ENCODE assay signal across 8 mouse cellular contexts in genomic region chr8:70600473-70601270, GRCm38 (mm10). TPM values are rescaled to one million over a fixed set of nuclear protein-coding genes. Genes with fewer than 3 reads are reported as not detected.
DNase-seq lines count a peak whose midpoint lies in the region; ATAC-seq and TF ChIP-seq lines count a peak whose summit lies in the region.

No protein-coding gene starts in this region.

- peak overlapping the region; percentile 32 for H3K9ac ChIP-seq in forebrain, embryonic 11.5 days (ENCODE audit: low read length)
- peak overlapping the region; percentile 26; the same call in 1 of the 2 replicates for H3K9ac ChIP-seq in liver, embryonic 15.5 days

- H3K27ac ChIP-seq in layer of hippocampus, adult 2 months, result peak overlapping the region; percentile 82
- peak overlapping the region; percentile 91 for H3K27ac ChIP-seq in forebrain, embryonic 11.5 days (ENCODE audit: low read depth, low read length)
- H3K27ac ChIP-seq in liver, embryonic 15.5 days (replicated peaks), result peak overlapping the region; percentile 42
- peak overlapping the region; percentile 49; the same call in 1 of the 2 replicates for H3K27ac ChIP-seq in olfactory bulb, adult 2 months (ENCODE audit: insufficient read depth, low read depth, low read length)

- TF ChIP-seq POLR2A in olfactory bulb, adult 2 months (IDR thresholded peaks at IDR 0.05; ENCODE audit: insufficient read depth, low read depth, low read length), result no peak

- peak; percentile 22; the same call in 1 of the 2 replicates for ATAC-seq in forebrain, embryonic 11.5 days (replicated peaks; ENCODE audit: low FRiP score)
- ATAC-seq in liver, embryonic 15.5 days (ENCODE audit: insufficient read depth), result no peak
- no peak for ATAC-seq in CD4-positive, CD25-positive, alpha-beta regulatory T cell, adult 4 months

- no peak for DNase-seq in layer of hippocampus, adult 2 months (ENCODE audit: low spot score in 2 of 2)
- no peak for DNase-seq in layer of hippocampus, adult 8-10 months (ENCODE audit: low spot score in 2 of 2)
- DNase-seq in forebrain, embryonic 11.5 days (ENCODE audit: low spot score), result no peak
- DNase-seq in induced T-regulatory cell, adult 2 months (ENCODE audit: low read depth), result peak; percentile 32
- DNase-seq in gastrocnemius, adult 18-20 months (ENCODE audit: low spot score), result no peak

- no peaks in the 10 kb centered on the region; the same call in 1 of the 2 replicates for H3K9me3 ChIP-seq in forebrain, embryonic 11.5 days (ENCODE audit: control insufficient read depth, low read length)
- no peaks in the 10 kb centered on the region for H3K9me3 ChIP-seq in liver, embryonic 15.5 days (replicated peaks)

- H3K27me3 ChIP-seq in forebrain, embryonic 11.5 days (ENCODE audit: control insufficient read depth, insufficient read depth, low read length), result no peaks in the 10 kb centered on the region; the same call in 1 of the 2 replicates
- H3K27me3 ChIP-seq in liver, embryonic 15.5 days, result no peaks in the 10 kb centered on the region

- no peaks in the 10 kb centered on the region; the same call in 1 of the 2 replicates for H3K36me3 ChIP-seq in forebrain, embryonic 11.5 days (ENCODE audit: control insufficient read depth, insufficient read depth, low read length)
- H3K36me3 ChIP-seq in liver, embryonic 15.5 days (replicated peaks), result peaks cover 35% of the 10 kb centered on the region

- H3K4me3 ChIP-seq in layer of hippocampus, adult 2 months, result peak overlapping the region; percentile 39
- H3K4me3 ChIP-seq in forebrain, embryonic 11.5 days (ENCODE audit: low read depth, low read length), result peak overlapping the region; percentile 18; the same call in 1 of the 2 replicates
- peak overlapping the region; percentile 24 for H3K4me3 ChIP-seq in liver, embryonic 15.5 days (replicated peaks)
- no peak overlapping the region for H3K4me3 ChIP-seq in olfactory bulb, adult 2 months (ENCODE audit: insufficient read depth, low read depth, low read length)

- H3K4me1 ChIP-seq in forebrain, embryonic 11.5 days (replicated peaks; ENCODE audit: control insufficient read depth, insufficient read depth, low read length), result peaks cover 33% of the 10 kb centered on the region
- H3K4me1 ChIP-seq in liver, embryonic 15.5 days (replicated peaks), result peaks cover 80% of the 10 kb centered on the region
- H3K4me1 ChIP-seq in olfactory bulb, adult 2 months (ENCODE audit: control insufficient read depth, insufficient read depth, low read length), result peaks cover 73% of the 10 kb centered on the region

- 14% methylated on average over 10 of the region's 10 CpGs for WGBS in forebrain, embryonic 11.5 days
- 32% methylated on average over 10 of the region's 10 CpGs for WGBS in liver, embryonic 15.5 days (ENCODE audit: insufficient replicate concordance)
- WGBS in olfactory bulb, adult 2 months, result 38% methylated on average over 10 of the region's 10 CpGs

- TF ChIP-seq CTCF in layer of hippocampus, adult 2 months (conservative IDR thresholded peaks at IDR 0.05), result no peak
- no peak for TF ChIP-seq CTCF in olfactory bulb, adult 2 months (IDR thresholded peaks at IDR 0.05; ENCODE audit: insufficient read depth, low read depth, low read length)

- H3K4me2 ChIP-seq in forebrain, embryonic 11.5 days (ENCODE audit: low read depth, low read length, severe bottlenecking), result peak overlapping the region; percentile 51
- peak overlapping the region; percentile 56 for H3K4me2 ChIP-seq in liver, embryonic 15.5 days

RNA-seq across cellular contexts. Expression of gene Isyna1, which starts 6.5 kb away (rescaled TPM):
- total RNA-seq in layer of hippocampus, adult 2 months (2021), result 10 to 100 TPM; 41.4 to 46.4 TPM
- total RNA-seq in layer of hippocampus, adult 8-10 months (2022), result 10 to 100 TPM; 42.8 to 55.9 (median 51.8) TPM
- 98.1 and 109 TPM in 2 replicates for polyA plus RNA-seq in forebrain, embryonic 11.5 days (2014; fragmentation: Nextera tagmentation; extraction: Ambion mirVana)
- polyA plus RNA-seq in liver, embryonic 15.5 days (2015; fragmentation: Nextera tagmentation; extraction: Ambion mirVana), result 43.2 and 44.7 TPM in 2 replicates
- not detected in 2 replicates for polyA plus RNA-seq in olfactory bulb, adult 2 months (2012; ENCODE audit: insufficient read depth, insufficient read length, low replicate concordance, missing spikeins)
- total RNA-seq in gastrocnemius, adult 18-20 months (2021), result 1 to 10 TPM; 2.6 to 3.2 TPM
- polyA plus RNA-seq in CD4-positive, CD25-positive, alpha-beta regulatory T cell, adult 4 months (2017; shearing (Covaris generic)), result 10 to 100 TPM; 26.0 to 58.7 TPM

RNA-seq across cellular contexts. Expression of gene Ssbp4, which starts 8.0 kb away (rescaled TPM):
- 100 to 1,000 TPM; 274 to 297 TPM for total RNA-seq in layer of hippocampus, adult 2 months (2021)
- total RNA-seq in layer of hippocampus, adult 8-10 months (2022), result 100 to 1,000 TPM; 196 to 262 (median 224) TPM
- polyA plus RNA-seq in forebrain, embryonic 11.5 days (2014; fragmentation: Nextera tagmentation; extraction: Ambion mirVana), result 113 and 127 TPM in 2 replicates
- 37.8 and 47.7 TPM in 2 replicates for polyA plus RNA-seq in liver, embryonic 15.5 days (2015; fragmentation: Nextera tagmentation; extraction: Ambion mirVana)
- not detected in 2 replicates for polyA plus RNA-seq in olfactory bulb, adult 2 months (2012; ENCODE audit: insufficient read depth, insufficient read length, low replicate concordance, missing spikeins)
- 10 to 100 TPM; 11.6 to 19.4 TPM for total RNA-seq in gastrocnemius, adult 18-20 months (2021)
- polyA plus RNA-seq in CD4-positive, CD25-positive, alpha-beta regulatory T cell, adult 4 months (2017; shearing (Covaris generic)), result 10 to 100 TPM in 1 of 2 experiments, 1 to 10 TPM in 1; 5.9 to 15.0 TPM

RNA-seq across cellular contexts. Expression of gene Lrrc25, which starts 15.3 kb away (rescaled TPM):
- total RNA-seq in layer of hippocampus, adult 2 months (2021), result under 1 TPM; 0.54 to 0.97 TPM
- 1 to 10 TPM in 2 of 4 experiments, under 1 TPM in 2; 0.24 to 1.6 (median 1.1) TPM for total RNA-seq in layer of hippocampus, adult 8-10 months (2022)
- 1.2 and 1.4 TPM in 2 replicates for polyA plus RNA-seq in forebrain, embryonic 11.5 days (2014; fragmentation: Nextera tagmentation; extraction: Ambion mirVana)
- 7.2 and 7.4 TPM in 2 replicates for polyA plus RNA-seq in liver, embryonic 15.5 days (2015; fragmentation: Nextera tagmentation; extraction: Ambion mirVana)
- polyA plus RNA-seq in olfactory bulb, adult 2 months (2012; ENCODE audit: insufficient read depth, insufficient read length, low replicate concordance, missing spikeins), result not detected in 2 replicates
- under 1 TPM; 0.23 to 0.64 TPM for total RNA-seq in gastrocnemius, adult 18-20 months (2021)
- under 1 TPM; 0.43 to 0.89 TPM for polyA plus RNA-seq in CD4-positive, CD25-positive, alpha-beta regulatory T cell, adult 4 months (2017; shearing (Covaris generic))

RNA-seq across cellular contexts. Expression of gene Gdf15, which starts 31.6 kb away (rescaled TPM):
- total RNA-seq in layer of hippocampus, adult 2 months (2021), result under 1 TPM in 1 of 2 experiments, not detected in 1; 0.25 TPM
- not detected for total RNA-seq in layer of hippocampus, adult 8-10 months (2022)
- not detected in 2 replicates for polyA plus RNA-seq in forebrain, embryonic 11.5 days (2014; fragmentation: Nextera tagmentation; extraction: Ambion mirVana)
- polyA plus RNA-seq in liver, embryonic 15.5 days (2015; fragmentation: Nextera tagmentation; extraction: Ambion mirVana), result 3.4 and 4.3 TPM in 2 replicates
- not detected in 2 replicates for polyA plus RNA-seq in olfactory bulb, adult 2 months (2012; ENCODE audit: insufficient read depth, insufficient read length, low replicate concordance, missing spikeins)
- under 1 TPM; 0.16 to 0.21 TPM for total RNA-seq in gastrocnemius, adult 18-20 months (2021)
- not detected for polyA plus RNA-seq in CD4-positive, CD25-positive, alpha-beta regulatory T cell, adult 4 months (2017; shearing (Covaris generic))

RNA-seq across cellular contexts. Expression of gene Pgpep1, which starts 59.5 kb away (rescaled TPM):
- 10 to 100 TPM; 25.4 to 29.1 TPM for total RNA-seq in layer of hippocampus, adult 2 months (2021)
- 10 to 100 TPM; 19.8 to 34.7 (median 23.3) TPM for total RNA-seq in layer of hippocampus, adult 8-10 months (2022)
- 70.9 and 73.8 TPM in 2 replicates for polyA plus RNA-seq in forebrain, embryonic 11.5 days (2014; fragmentation: Nextera tagmentation; extraction: Ambion mirVana)
- polyA plus RNA-seq in liver, embryonic 15.5 days (2015; fragmentation: Nextera tagmentation; extraction: Ambion mirVana), result 21.7 and 22.3 TPM in 2 replicates
- not detected in 2 replicates for polyA plus RNA-seq in olfactory bulb, adult 2 months (2012; ENCODE audit: insufficient read depth, insufficient read length, low replicate concordance, missing spikeins)
- 10 to 100 TPM; 11.9 to 13.7 TPM for total RNA-seq in gastrocnemius, adult 18-20 months (2021)
- 1 to 10 TPM; 7.0 to 9.5 TPM for polyA plus RNA-seq in CD4-positive, CD25-positive, alpha-beta regulatory T cell, adult 4 months (2017; shearing (Covaris generic))
